Comparison of ENCODE assay signal across 29 mouse cellular contexts in the genomic region with DNA sequence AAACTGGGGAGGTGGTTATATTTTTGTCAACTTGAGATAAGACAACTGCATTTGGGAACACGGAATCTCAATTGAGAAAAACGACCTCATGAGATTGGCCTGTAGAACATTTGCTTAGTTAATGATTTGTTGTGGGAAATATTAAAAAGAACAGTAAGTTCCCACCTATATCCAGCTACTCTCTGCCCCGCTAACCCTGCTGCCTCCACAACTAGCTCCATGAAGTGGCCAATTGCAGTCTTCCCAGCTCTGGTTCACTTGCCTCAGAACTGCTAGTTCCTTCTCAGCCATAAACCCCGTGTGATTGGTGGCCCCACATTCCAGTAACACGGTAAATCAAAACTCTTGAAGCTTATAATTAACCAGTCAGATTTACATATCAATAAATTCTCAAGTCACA. TPM values are rescaled to one million over a fixed set of nuclear protein-coding genes. Genes with fewer than 3 reads are reported as not detected.
DNase-seq lines count a peak whose midpoint lies in the region; ATAC-seq and TF ChIP-seq lines count a peak whose summit lies in the region.
"Had no signal": no experiment of that assay in that cellular context is flagged by ENCODE, and none has a peak within 500 bp of the region (broad histone marks: within the 10 kb centered on the region; RNA-seq: fewer than 3 reads in every experiment).

No protein-coding gene starts in this region.

- no peaks in the 10 kb centered on the region for H3K9me3 ChIP-seq in heart, embryonic 11.5 days (replicated peaks; ENCODE audit: control insufficient read depth, low read length)
- H3K9me3 ChIP-seq: embryonic facial prominence, embryonic 12.5 days; embryonic facial prominence, embryonic 15.5 days; heart, embryonic 13.5 days had no signal

- H3K27me3 ChIP-seq in heart, embryonic 11.5 days (ENCODE audit: control insufficient read depth, insufficient read depth, low read length), result no peaks in the 10 kb centered on the region
- H3K27me3 ChIP-seq in kidney, adult 2 months (replicated peaks; ENCODE audit: control insufficient read depth, insufficient read depth, low read length), result no peaks in the 10 kb centered on the region
- H3K27me3 ChIP-seq: embryonic facial prominence, embryonic 12.5 days; embryonic facial prominence, embryonic 15.5 days had no signal

- TF ChIP-seq CTCF in kidney, adult 2 months (conservative IDR thresholded peaks at IDR 0.05; ENCODE audit: insufficient read depth, insufficient read length, low read depth, low read length), result no peak

- H3K4me2 ChIP-seq in heart, embryonic 11.5 days, result no peak overlapping the region
- H3K4me2 ChIP-seq: embryonic facial prominence, embryonic 12.5 days; embryonic facial prominence, embryonic 15.5 days; heart, embryonic 13.5 days; hindbrain, embryonic 14.5 days had no signal

- WGBS in heart, embryonic 11.5 days (ENCODE audit: insufficient replicate concordance), result 61% methylated on average over 5 of the region's 5 CpGs
- WGBS in kidney, adult 2 months, result 25% methylated on average over 5 of the region's 5 CpGs

- H3K27ac ChIP-seq in heart, embryonic 11.5 days (ENCODE audit: low read depth, low read length), result no peak overlapping the region
- peak overlapping the region; percentile 68 for H3K27ac ChIP-seq in kidney, adult 2 months (ENCODE audit: insufficient read depth, low read depth, low read length)
- H3K27ac ChIP-seq: embryonic facial prominence, embryonic 12.5 days; embryonic facial prominence, embryonic 15.5 days; gastrocnemius, adult 2 months; heart, embryonic 13.5 days; hindbrain, embryonic 14.5 days had no signal

- H3K4me1 ChIP-seq in heart, embryonic 11.5 days (ENCODE audit: control insufficient read depth, insufficient read depth, low read length), result no peaks in the 10 kb centered on the region
- peaks cover 6% of the 10 kb centered on the region for H3K4me1 ChIP-seq in kidney, adult 2 months (ENCODE audit: control insufficient read depth, insufficient read depth, low read length)
- H3K4me1 ChIP-seq: embryonic facial prominence, embryonic 12.5 days; embryonic facial prominence, embryonic 15.5 days; heart, embryonic 13.5 days had no signal

- TF ChIP-seq POLR2A in kidney, adult 2 months (IDR thresholded peaks at IDR 0.05; ENCODE audit: low read depth, low read length), result no peak

- H3K36me3 ChIP-seq in heart, embryonic 11.5 days (ENCODE audit: control insufficient read depth, insufficient read depth, low read length), result no peaks in the 10 kb centered on the region
- no peaks in the 10 kb centered on the region for H3K36me3 ChIP-seq in kidney, adult 2 months (ENCODE audit: control insufficient read depth, insufficient read depth, low read length)
- H3K36me3 ChIP-seq: embryonic facial prominence, embryonic 12.5 days; embryonic facial prominence, embryonic 15.5 days; heart, embryonic 13.5 days had no signal

- DNase-seq in heart, adult 11 months, result peak; percentile 60
- DNase-seq in kidney, adult 2 months, result peak; percentile 55
- no peak for DNase-seq in kidney, postnatal 4 days
- DNase-seq in testis, postnatal 10 days (ENCODE audit: low spot score), result peak; percentile 22
- no peak for DNase-seq in testis, postnatal 14 days (ENCODE audit: low spot score)
- DNase-seq in layer of hippocampus, postnatal 14 days (ENCODE audit: low spot score in 2 of 2), result no peak
- DNase-seq: adrenal gland, postnatal 10 days; adrenal gland, postnatal 36 days; cerebellum, adult 11 months; cerebellum, adult 2 months; cerebellum, adult 9-11 months; cerebellum, postnatal 25 days; forebrain, postnatal 0 days; gastrocnemius, adult 2 months; gastrocnemius, postnatal 14 days; heart, adult 18-20 months; heart, postnatal 14 days; heart, postnatal 4 days had no signal

- H3K4me3 ChIP-seq in heart, embryonic 11.5 days (ENCODE audit: low read depth, low read length), result no peak overlapping the region
- H3K4me3 ChIP-seq in kidney, adult 2 months (ENCODE audit: insufficient read depth, low read depth, low read length), result no peak overlapping the region
- H3K4me3 ChIP-seq: embryonic facial prominence, embryonic 12.5 days; embryonic facial prominence, embryonic 15.5 days; gastrocnemius, adult 2 months; heart, embryonic 13.5 days had no signal

- no peak overlapping the region for H3K9ac ChIP-seq in heart, embryonic 11.5 days (ENCODE audit: low read depth, low read length)
- H3K9ac ChIP-seq: embryonic facial prominence, embryonic 12.5 days; embryonic facial prominence, embryonic 15.5 days; forebrain, postnatal 0 days; heart, embryonic 13.5 days; hindbrain, embryonic 14.5 days had no signal

- ATAC-seq in heart, embryonic 11.5 days (replicated peaks; ENCODE audit: insufficient number of reproducible peaks, low FRiP score, low TSS enrichment), result no peak
- ATAC-seq: activated CD4-positive, CD25-positive, alpha-beta regulatory T cell, adult 4 months; forebrain, embryonic 14.5 days; forebrain, postnatal 0 days had no signal

RNA-seq across cellular contexts. Expression of gene Fus, which starts 7.9 kb away (rescaled TPM):
- polyA plus RNA-seq in heart, embryonic 11.5 days (2014; fragmentation: Nextera tagmentation; extraction: Ambion mirVana), result 33.2 and 40.3 TPM in 2 replicates
- 183 and 196 TPM in 2 replicates for polyA plus RNA-seq in kidney, adult 2 months (2012; rRNA removed)
- 100 to 1,000 TPM; 328 to 375 TPM for total RNA-seq in layer of hippocampus, postnatal 14 days (2021)

RNA-seq across cellular contexts. Expression of gene Prss36, which starts 12.8 kb away (rescaled TPM):
- 10.3 and 10.6 TPM in 2 replicates for polyA plus RNA-seq in heart, embryonic 11.5 days (2014; fragmentation: Nextera tagmentation; extraction: Ambion mirVana)
- polyA plus RNA-seq in kidney, adult 2 months (2012; rRNA removed), result 21.9 and 28.4 TPM in 2 replicates
- total RNA-seq in layer of hippocampus, postnatal 14 days (2021), result 10 to 100 TPM; 12.2 to 12.4 TPM

RNA-seq across cellular contexts. Expression of gene Prss8, which starts 29.5 kb away (rescaled TPM):
- 0.94 and 0.96 TPM in 2 replicates for polyA plus RNA-seq in heart, embryonic 11.5 days (2014; fragmentation: Nextera tagmentation; extraction: Ambion mirVana)
- 745 and 858 TPM in 2 replicates for polyA plus RNA-seq in kidney, adult 2 months (2012; rRNA removed)
- total RNA-seq in layer of hippocampus, postnatal 14 days (2021), result under 1 TPM in 1 of 2 experiments, not detected in 1; 0.60 TPM
- total RNA-seq: adrenal gland, postnatal 36 days; common myeloid progenitor, adult 5-6 weeks; gastrocnemius, adult 2 months; gastrocnemius, postnatal 14 days; gastrocnemius, postnatal 4 days; heart, postnatal 4 days had no signal
- polyA plus RNA-seq: activated CD4-positive, CD25-positive, alpha-beta regulatory T cell, adult 4 months had no signal

RNA-seq across cellular contexts. Expression of gene Pycard, which starts 34.3 kb away (rescaled TPM):
- 35.6 and 37.8 TPM in 2 replicates for polyA plus RNA-seq in heart, embryonic 11.5 days (2014; fragmentation: Nextera tagmentation; extraction: Ambion mirVana)
- polyA plus RNA-seq in kidney, adult 2 months (2012; rRNA removed), result 52.8 and 60.0 TPM in 2 replicates
- 1 to 10 TPM; 1.5 to 4.3 TPM for total RNA-seq in layer of hippocampus, postnatal 14 days (2021)

RNA-seq across cellular contexts. Expression of gene Trim72, which starts 44.4 kb away (rescaled TPM):
- 0.30 and 0.69 TPM in 2 replicates for polyA plus RNA-seq in heart, embryonic 11.5 days (2014; fragmentation: Nextera tagmentation; extraction: Ambion mirVana)
- 0.29 and 2.8 TPM in 2 replicates for polyA plus RNA-seq in kidney, adult 2 months (2012; rRNA removed)
- under 1 TPM; 0.25 to 0.36 TPM for total RNA-seq in layer of hippocampus, postnatal 14 days (2021)
- total RNA-seq: common myeloid progenitor, adult 5-6 weeks had no signal
- polyA plus RNA-seq: forebrain, embryonic 11.5 days; forebrain, embryonic 14.5 days; forebrain, postnatal 0 days; hindbrain, embryonic 11.5 days; hindbrain, embryonic 14.5 days had no signal

Comparison
In these comparisons a context has a peak if more than half of its experiments do, and no peak if none do; other contexts are left out.
1. DNase-seq: peak in heart, adult 11 months (single experiment), kidney, adult 2 months (single experiment) and testis, postnatal 10 days (single experiment); none in kidney, postnatal 4 days (0 of 2), testis, postnatal 14 days (single experiment) and layer of hippocampus, postnatal 14 days (0 of 2).
2. RNA of gene Prss8, which starts 29.5 kb away (polyA plus RNA-seq): 745 to 858 TPM in kidney, adult 2 months; 0.94 to 0.96 TPM in heart, embryonic 11.5 days; every median in the first group is over 100 times any median in the second.